Mouse (Mus musculus): ENCODE measurements around the gene Gm5861. TPM values are rescaled to one million over a fixed set of nuclear protein-coding genes. Genes with fewer than 3 reads are reported as not detected.
"Not testable (repeated sequence)": the region's sequence is repeated elsewhere in the genome, so short reads cannot be mapped to it uniquely, and the experiment has no call there.

Gm5861 gene
- total RNA-seq (2021), result not detected
- polyA plus RNA-seq (2012; rRNA removed), result not detected in 2 replicates
- long read RNA-seq, result 0 reads

DNA sequence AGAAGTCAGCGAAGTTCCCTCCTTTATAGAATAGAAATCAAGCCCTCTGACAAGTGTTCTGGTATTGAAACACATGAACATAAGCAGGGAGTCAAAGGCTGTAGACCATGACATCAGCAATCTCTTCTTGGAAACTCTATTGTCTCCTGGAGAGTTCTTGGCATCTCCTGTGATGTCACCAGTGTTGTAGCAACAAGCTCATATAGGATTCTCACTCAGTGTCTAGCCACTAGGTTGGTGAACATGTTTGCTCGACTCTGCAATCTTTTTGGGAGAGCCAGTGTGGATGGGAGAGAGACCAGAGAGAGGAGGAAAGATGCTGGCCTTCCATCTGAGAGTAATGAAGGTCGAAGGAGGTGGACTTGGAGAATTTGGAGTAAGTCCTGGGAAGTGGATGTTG is at the start of gene Gm5861:
TSS of gene Gm5861 (plus strand) at position 301 of the 400 bp plus-strand sequence.
- intact Hi-C loops (cut with DNase I); H3K27ac ChIP-seq; H3K79me2 ChIP-seq (replicated peaks; ENCODE audit: control insufficient read depth, insufficient read depth, low read length); H3K36me3 ChIP-seq (ENCODE audit: control insufficient read depth, insufficient read depth, low read length); H3K4me3 ChIP-seq; H3K9ac ChIP-seq (ENCODE audit: low read depth, low read length); H3K4me1 ChIP-seq (ENCODE audit: control insufficient read depth, insufficient read depth, low read length); H3K27me3 ChIP-seq (ENCODE audit: control insufficient read depth, insufficient read depth, low read length); DNase-seq: not testable (repeated sequence)
- 28% methylated on average over 3 of the region's 3 CpGs for WGBS

DNA sequence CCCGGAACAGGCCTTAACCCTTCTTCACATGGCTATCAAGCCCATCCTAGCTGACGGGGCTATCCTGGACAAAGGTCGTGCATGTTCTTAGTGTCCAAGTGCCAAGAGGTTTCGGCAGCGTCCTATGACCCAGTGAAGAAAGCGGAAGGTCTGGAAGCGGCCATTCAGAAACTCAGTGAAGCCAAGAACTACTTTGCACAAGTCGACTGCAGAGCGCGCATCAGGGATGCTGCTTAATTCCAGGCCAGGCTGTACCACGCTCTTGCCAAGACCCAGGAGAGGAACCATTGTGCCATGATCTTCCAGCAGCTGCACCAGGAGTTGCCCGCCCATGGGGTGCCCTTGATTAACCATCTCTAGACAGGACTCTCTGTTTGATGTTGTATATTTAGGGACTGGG is 44.8 kb upstream of the Gm5861 start:
- H3K9ac ChIP-seq (ENCODE audit: low read depth, low read length); intact Hi-C loops (cut with DNase I); H3K27ac ChIP-seq; H3K4me3 ChIP-seq; H3K79me2 ChIP-seq (replicated peaks; ENCODE audit: control insufficient read depth, insufficient read depth, low read length); H3K27me3 ChIP-seq (ENCODE audit: control insufficient read depth, insufficient read depth, low read length); H3K4me1 ChIP-seq (ENCODE audit: control insufficient read depth, insufficient read depth, low read length); H3K36me3 ChIP-seq (ENCODE audit: control insufficient read depth, insufficient read depth, low read length): not testable (repeated sequence)
- peak in 1 of 2 experiments; percentile 13 for DNase-seq
- 84% methylated on average over 12 of the region's 12 CpGs for WGBS

Other genes starting within 250 kb of the Gm5861 start
- gene Gm8871, start 235.3 kb upstream of the Gm5861 start, total RNA-seq (2021), result not detected
- not detected in 2 replicates for gene Gm8871, start 235.3 kb upstream of the Gm5861 start, polyA plus RNA-seq (2012; rRNA removed)
- not detected for gene Gm8857, start 235.3 kb upstream of the Gm5861 start, total RNA-seq (2021)
- not detected in 2 replicates for gene Gm8857, start 235.3 kb upstream of the Gm5861 start, polyA plus RNA-seq (2012; rRNA removed)
- not detected for gene Gm8879, start 55.4 kb upstream of the Gm5861 start, total RNA-seq (2021)
- gene Gm8879, start 55.4 kb upstream of the Gm5861 start, polyA plus RNA-seq (2012; rRNA removed), result not detected in 2 replicates
- not detected for gene Gm8890, start 73.0 kb downstream of the Gm5861 start, total RNA-seq (2021)
- not detected in 2 replicates for gene Gm8890, start 73.0 kb downstream of the Gm5861 start, polyA plus RNA-seq (2012; rRNA removed)
- gene Speer1, start 158.4 kb downstream of the Gm5861 start, total RNA-seq (2021), result not detected
- gene Speer1, start 158.4 kb downstream of the Gm5861 start, polyA plus RNA-seq (2012; rRNA removed), result not detected in 2 replicates
- gene Gm8897, start 233.3 kb downstream of the Gm5861 start, total RNA-seq (2021), result not detected
- gene Gm8897, start 233.3 kb downstream of the Gm5861 start, polyA plus RNA-seq (2012; rRNA removed), result not detected in 2 replicates

All from heart, adult 2 months (tissue).